Mouse (Mus musculus): ENCODE measurements around the gene Imp4. TPM values are rescaled to one million over a fixed set of nuclear protein-coding genes. Genes with fewer than 3 reads are reported as not detected.
A peak's percentile ranks its signal among the peaks of the same experiment; 100 is the strongest.

Imp4 gene
- 77.1 and 77.4 TPM in 2 replicates for polyA plus RNA-seq (2015; fragmentation: Nextera tagmentation; extraction: Ambion mirVana)

GRCm38 (mm10) chr1:34439215-34439960 is at the start of gene Imp4, which contains the start of gene Ccdc115:
TSS of gene Imp4 (plus strand) at chr1:34439851.
TSS of gene Ccdc115 (minus strand) at chr1:34439672.
- H3K9me3 ChIP-seq: no peaks in the 10 kb centered on the region
- peaks cover 22% of the 10 kb centered on the region for H3K36me3 ChIP-seq
- H3K4me1 ChIP-seq: peaks cover 18% of the 10 kb centered on the region
- peak within 1 kb of the TSS; percentile 49 for H3K9ac ChIP-seq
- WGBS: under 1% methylated on average over 48 of the region's 48 CpGs
- peak within 1 kb of the TSS; percentile 61 for H3K4me2 ChIP-seq
- H3K27me3 ChIP-seq: no peaks in the 10 kb centered on the region
- peak within 1 kb of the TSS; percentile 67 for H3K4me3 ChIP-seq
- peak within 1 kb of the TSS; percentile 76 for H3K27ac ChIP-seq
- ATAC-seq (ENCODE audit: insufficient number of reproducible peaks, low FRiP score, low TSS enrichment, low read depth): peak; percentile 96

DNA sequence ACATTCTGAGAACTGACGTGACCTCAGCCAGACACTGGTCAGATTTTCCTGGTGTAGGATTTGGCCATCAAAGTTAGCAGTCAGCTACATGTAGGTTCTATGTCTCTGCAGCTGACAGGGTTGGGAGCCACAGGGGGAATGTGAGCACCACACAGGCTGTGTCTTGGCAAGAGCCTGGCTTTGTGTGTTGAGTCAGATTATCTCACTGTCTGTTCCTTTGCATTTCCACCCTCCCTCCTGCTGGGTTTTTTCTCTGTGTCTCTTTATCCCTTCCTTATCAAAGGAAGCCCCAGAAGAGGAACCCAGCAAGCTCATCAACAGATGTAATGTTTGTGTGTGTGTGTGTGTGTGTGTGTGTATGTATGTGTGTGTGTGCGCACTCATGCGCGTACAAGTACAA is 43.3 kb upstream of the Imp4 start:
- Histone ChIP-seq H3K9me3 (no peaks in the 10 kb centered on the region), H3K4me3 (no peak overlapping the region), H3K27me3 (no peaks in the 10 kb centered on the region), H3K27ac (no peak overlapping the region), H3K9ac (no peak overlapping the region), H3K36me3 (no peaks in the 10 kb centered on the region), H3K4me1 (no peaks in the 10 kb centered on the region), H3K4me2 (no peak overlapping the region)
- 92% methylated on average over 4 of the region's 4 CpGs for WGBS
- no peak for ATAC-seq (ENCODE audit: insufficient number of reproducible peaks, low FRiP score, low TSS enrichment, low read depth)

- Histone ChIP-seq H3K27ac (no peak overlapping the region), H3K36me3 (no peaks in the 10 kb centered on the region), H3K4me1 (no peaks in the 10 kb centered on the region), H3K9ac (no peak overlapping the region), H3K9me3 (no peaks in the 10 kb centered on the region), H3K27me3 (no peaks in the 10 kb centered on the region), H3K4me2 (no peak overlapping the region), H3K4me3 (no peak overlapping the region)
- WGBS: 54% methylated on average over 11 of the region's 11 CpGs
- no peak for ATAC-seq (ENCODE audit: insufficient number of reproducible peaks, low FRiP score, low TSS enrichment, low read depth)
Measured at GRCm38 (mm10) chr1:34399182-34399953, 40.3 kb upstream of the Imp4 start.

DNA sequence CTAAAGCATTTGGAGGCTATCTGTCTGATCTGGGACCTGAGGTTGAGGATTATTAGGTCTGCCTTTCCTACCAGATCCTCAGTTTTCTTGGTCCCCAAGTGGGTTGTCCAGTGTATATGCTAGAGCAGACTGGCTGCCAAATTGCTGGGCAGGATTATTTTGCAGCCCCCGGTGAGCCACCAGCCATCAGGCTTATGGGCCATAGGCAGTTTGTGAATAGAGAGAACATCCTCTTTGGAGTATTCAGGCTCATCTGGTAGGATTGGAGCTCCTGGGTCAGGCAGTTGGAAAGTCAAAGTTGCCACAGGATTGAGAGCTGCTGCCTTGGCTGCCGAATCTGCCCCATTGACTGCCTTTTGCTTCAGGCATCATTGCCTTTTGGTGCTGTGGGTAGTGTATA is 11.2 kb upstream of the Imp4 start:
- no peak overlapping the region for H3K9ac ChIP-seq
- H3K4me3 ChIP-seq: no peak overlapping the region
- WGBS: 94% methylated on average over 2 of the region's 2 CpGs
- H3K27me3 ChIP-seq: no peaks in the 10 kb centered on the region
- ATAC-seq (ENCODE audit: insufficient number of reproducible peaks, low FRiP score, low TSS enrichment, low read depth): no peak
- H3K27ac ChIP-seq: no peak overlapping the region
- no peak overlapping the region for H3K4me2 ChIP-seq
- peaks cover 22% of the 10 kb centered on the region; the same call in 1 of the 2 replicates for H3K36me3 ChIP-seq
- peaks cover 12% of the 10 kb centered on the region for H3K4me1 ChIP-seq
- H3K9me3 ChIP-seq: peaks cover 17% of the 10 kb centered on the region

DNA sequence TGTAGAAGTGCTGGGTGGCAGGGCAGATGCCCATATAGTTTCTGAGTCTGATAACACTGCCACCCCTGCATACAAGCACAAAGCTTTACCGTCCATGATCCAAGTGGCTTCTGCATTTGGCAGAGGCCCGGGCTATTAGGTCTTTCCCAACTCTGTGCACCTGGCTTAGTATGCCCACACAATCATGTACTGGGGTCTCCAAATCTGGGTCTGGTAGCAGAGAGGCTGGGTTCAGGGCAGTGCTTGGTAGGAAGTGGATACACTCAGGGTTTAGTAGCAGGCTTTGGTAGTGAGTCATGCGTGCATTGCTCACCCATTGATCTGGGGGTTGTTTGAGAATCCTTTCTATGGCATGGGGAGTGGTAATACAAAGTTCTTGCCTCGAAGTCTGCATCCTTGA is 10.4 kb upstream of the Imp4 start:
- Histone ChIP-seq H3K4me2 (no peak overlapping the region), H3K27ac (no peak overlapping the region), H3K4me1 (peaks cover 16% of the 10 kb centered on the region), H3K9ac (no peak overlapping the region), H3K36me3 (peaks cover 22% of the 10 kb centered on the region; the same call in 1 of the 2 replicates), H3K4me3 (no peak overlapping the region), H3K27me3 (no peaks in the 10 kb centered on the region), H3K9me3 (peaks cover 17% of the 10 kb centered on the region)
- WGBS: 94% methylated on average over 4 of the region's 4 CpGs
- no peak for ATAC-seq (ENCODE audit: insufficient number of reproducible peaks, low FRiP score, low TSS enrichment, low read depth)

DNA sequence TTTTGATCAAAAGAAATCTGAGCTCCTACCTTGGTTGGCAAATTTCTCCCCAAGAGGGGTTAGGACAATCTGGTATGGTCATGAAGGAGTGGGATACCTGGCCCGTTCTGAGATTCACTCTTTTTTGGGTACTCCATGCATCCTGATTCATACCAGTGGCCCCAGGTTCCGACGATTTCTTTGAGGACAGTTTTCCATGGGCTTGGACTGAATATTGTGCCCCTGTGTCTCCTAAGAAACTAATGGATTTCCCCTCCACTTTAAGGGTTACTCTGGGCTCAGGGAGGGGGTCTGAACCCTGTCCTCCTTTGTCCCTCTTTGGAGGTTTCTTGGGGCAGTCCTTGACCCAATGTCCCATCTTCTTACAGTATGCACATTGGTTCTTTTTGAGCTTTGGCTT is 8.7 kb upstream of the Imp4 start:
- no peak overlapping the region for H3K4me3 ChIP-seq

DNA sequence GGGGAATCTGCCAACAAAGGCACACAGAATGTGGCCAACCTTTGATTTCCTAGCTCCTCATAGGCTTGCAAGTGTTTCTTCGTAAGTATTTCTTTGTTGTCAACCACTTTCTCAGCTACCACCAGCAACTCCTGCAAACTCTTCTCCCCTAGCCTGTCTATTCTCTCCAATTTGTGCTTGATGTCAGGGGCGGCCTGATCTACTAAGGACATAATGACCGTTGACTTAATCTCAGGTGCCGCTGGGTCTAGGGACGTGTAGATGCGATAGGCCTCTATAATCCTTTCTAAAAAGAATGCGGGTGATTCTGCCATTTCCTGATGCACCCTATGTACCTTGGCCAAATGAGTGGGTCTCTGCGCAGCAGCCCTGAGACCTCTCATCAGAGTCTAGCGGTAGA is 8.2 kb upstream of the Imp4 start:
- H3K9ac ChIP-seq: no peak overlapping the region
- H3K36me3 ChIP-seq: peaks cover 22% of the 10 kb centered on the region; the same call in 1 of the 2 replicates
- H3K4me1 ChIP-seq: peaks cover 20% of the 10 kb centered on the region
- H3K27me3 ChIP-seq: no peaks in the 10 kb centered on the region
- no peak overlapping the region for H3K4me2 ChIP-seq
- peaks cover 17% of the 10 kb centered on the region for H3K9me3 ChIP-seq
- H3K4me3 ChIP-seq: no peak overlapping the region
- no peak for ATAC-seq (ENCODE audit: insufficient number of reproducible peaks, low FRiP score, low TSS enrichment, low read depth)
- WGBS: 98% methylated on average over 9 of the region's 9 CpGs
- H3K27ac ChIP-seq: no peak overlapping the region

More for the DNA sequence above, 8.7 kb upstream of the Imp4 start:
- no peak for ATAC-seq (ENCODE audit: insufficient number of reproducible peaks, low FRiP score, low TSS enrichment, low read depth)
- no peak overlapping the region for H3K4me2 ChIP-seq
- H3K36me3 ChIP-seq: peaks cover 22% of the 10 kb centered on the region; the same call in 1 of the 2 replicates
- H3K27ac ChIP-seq: no peak overlapping the region
- no peak overlapping the region for H3K9ac ChIP-seq
- H3K4me1 ChIP-seq: peaks cover 20% of the 10 kb centered on the region
- peaks cover 17% of the 10 kb centered on the region for H3K9me3 ChIP-seq
- no peaks in the 10 kb centered on the region for H3K27me3 ChIP-seq
- WGBS: 98% methylated on average over 3 of the region's 3 CpGs

- Histone ChIP-seq H3K4me1 (peaks cover 20% of the 10 kb centered on the region), H3K9ac (no peak overlapping the region), H3K27me3 (no peaks in the 10 kb centered on the region), H3K9me3 (peaks cover 17% of the 10 kb centered on the region), H3K36me3 (peaks cover 25% of the 10 kb centered on the region; the same call in 1 of the 2 replicates), H3K4me3 (peak overlapping the region; percentile 53), H3K4me2 (peak overlapping the region; percentile 65), H3K27ac (peak overlapping the region; percentile 80; the same call in 1 of the 2 replicates)
- 54% methylated on average over 13 of the region's 13 CpGs for WGBS
- ATAC-seq (ENCODE audit: insufficient number of reproducible peaks, low FRiP score, low TSS enrichment, low read depth): no peak
Measured at GRCm38 (mm10) chr1:34432411-34432775, 7.3 kb upstream of the Imp4 start.

- WGBS: 11% methylated on average over 35 of the region's 35 CpGs
- peaks cover 25% of the 10 kb centered on the region; the same call in 1 of the 2 replicates for H3K36me3 ChIP-seq
- peak; percentile 54; the same call in 1 of the 2 replicates for ATAC-seq (ENCODE audit: insufficient number of reproducible peaks, low FRiP score, low TSS enrichment, low read depth)
- H3K9ac ChIP-seq: peak overlapping the region; percentile 35; the same call in 1 of the 2 replicates
- H3K4me1 ChIP-seq: peaks cover 20% of the 10 kb centered on the region
- H3K4me2 ChIP-seq: peak overlapping the region; percentile 65
- no peaks in the 10 kb centered on the region for H3K27me3 ChIP-seq
- H3K27ac ChIP-seq: peak overlapping the region; percentile 80
- peaks cover 17% of the 10 kb centered on the region for H3K9me3 ChIP-seq
- H3K4me3 ChIP-seq: peak overlapping the region; percentile 53
Measured at GRCm38 (mm10) chr1:34432776-34433481, 6.7 kb upstream of the Imp4 start.

- Histone ChIP-seq H3K4me3 (peak overlapping the region; percentile 53), H3K27me3 (no peaks in the 10 kb centered on the region), H3K4me1 (peaks cover 25% of the 10 kb centered on the region), H3K27ac (peak overlapping the region; percentile 80), H3K9ac (0 out of 2 replicates have a peak overlapping the region, but pooled peaks have one; percentile 17), H3K36me3 (peaks cover 25% of the 10 kb centered on the region; the same call in 1 of the 2 replicates), H3K4me2 (peak overlapping the region; percentile 65), H3K9me3 (peaks cover 17% of the 10 kb centered on the region)
- ATAC-seq (ENCODE audit: insufficient number of reproducible peaks, low FRiP score, low TSS enrichment, low read depth): no peak
- WGBS: 14% methylated on average over 19 of the region's 19 CpGs
Measured at GRCm38 (mm10) chr1:34433891-34434521, 5.6 kb upstream of the Imp4 start.

DNA sequence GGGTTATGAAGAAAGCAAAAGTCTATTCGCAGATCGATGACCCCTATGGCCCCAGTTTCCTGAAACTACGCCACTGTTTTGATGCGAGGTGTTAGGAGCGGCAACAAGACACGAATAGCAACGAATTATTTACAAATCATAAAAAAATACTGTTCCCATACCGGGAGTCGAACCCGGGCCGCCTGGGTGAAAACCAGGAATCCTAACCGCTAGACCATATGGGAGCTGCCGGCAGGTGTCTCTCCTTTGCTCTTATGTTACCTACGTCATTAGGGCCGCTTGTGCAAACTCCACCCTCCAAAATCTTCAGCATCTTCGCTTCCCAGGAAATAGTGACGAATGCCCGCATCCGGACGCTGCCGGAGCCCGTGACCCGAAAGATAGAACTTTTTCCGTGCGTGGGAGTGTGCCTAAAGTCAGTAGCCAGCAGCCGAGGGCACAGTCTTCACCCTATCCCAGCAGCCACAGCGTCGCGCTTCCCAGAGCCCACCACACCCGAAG is 4.9 kb upstream of the Imp4 start:
- peak overlapping the region; percentile 79 for H3K27ac ChIP-seq
- peaks cover 21% of the 10 kb centered on the region; the same call in 1 of the 2 replicates for H3K36me3 ChIP-seq
- peaks cover 17% of the 10 kb centered on the region for H3K9me3 ChIP-seq
- H3K4me1 ChIP-seq: peaks cover 25% of the 10 kb centered on the region
- ATAC-seq (ENCODE audit: insufficient number of reproducible peaks, low FRiP score, low TSS enrichment, low read depth): no peak
- WGBS: under 1% methylated on average over 30 of the region's 30 CpGs
- peak overlapping the region; percentile 65 for H3K4me2 ChIP-seq
- peak overlapping the region; percentile 43 for H3K9ac ChIP-seq
- H3K27me3 ChIP-seq: no peaks in the 10 kb centered on the region
- peak overlapping the region; percentile 53 for H3K4me3 ChIP-seq

All from limb, embryonic 15.5 days (tissue).